Mouse (Mus musculus) CH12.LX (cell line): ENCODE results near the gene Etv6. TPM values are rescaled to one million over a fixed set of nuclear protein-coding genes. Genes with fewer than 3 reads are reported as not detected.

Experiments used
- DNase-seq: peaks from one replicate; pipeline ENCODE4 v3.0.0-alpha.2; 2013; ENCODE audit errors: extremely low read depth
- H3K27ac ChIP-seq: 2 replicates; pipeline ENCODE4 v1.5.1; 2012; ENCODE audit warnings: low read depth, mild to moderate bottlenecking, control low read depth, moderate library complexity; ENCODE audit not compliant: insufficient read depth
- H3K27me3 ChIP-seq: replicated peaks from 2 replicates; pipeline ENCODE3; 2012; ENCODE audit warnings: inconsistent platforms
- H3K36me3 ChIP-seq, 2 experiments: replicated peaks in 1 of 2; 2 replicates each; pipeline versions ENCODE3 to v1.6.1; 2012; ENCODE audit warnings: inconsistent platforms in 1 of 2, low read length in 1 of 2, mild to moderate bottlenecking in 1 of 2, mixed read lengths in 1 of 2, moderate library complexity in 1 of 2; ENCODE audit not compliant: control insufficient read depth in 1 of 2, insufficient read depth in 1 of 2
- H3K4me1 ChIP-seq, 2 experiments: 2 replicates each; pipeline ENCODE4 v1.6.1; 2012; ENCODE audit warnings: inconsistent platforms in 1 of 2, moderate library complexity in 1 of 2; ENCODE audit not compliant: insufficient read depth in 2 of 2, control insufficient read depth in 1 of 2
- H3K4me2 ChIP-seq: 2 replicates; pipeline ENCODE4 v1.6.1; 2012; ENCODE audit warnings: low read depth, mild to moderate bottlenecking, control low read depth; ENCODE audit not compliant: poor library complexity, insufficient read depth, severe bottlenecking
- H3K4me3 ChIP-seq, 3 experiments: fragments of 150-350 bp in 1 of 3; sonication (generic) in 1 of 3; replicated peaks in 1 of 3; 2 replicates each; pipeline versions ENCODE3 to v1.5.1; 2011 to 2012; ENCODE audit warnings: low read depth in 2 of 3, low read length in 2 of 3, mild to moderate bottlenecking in 2 of 3, moderate library complexity in 2 of 3, control low read depth in 1 of 3, improper control_type of control experiment in 1 of 3, inconsistent platforms in 1 of 3, mixed read lengths in 1 of 3; ENCODE audit not compliant: poor library complexity in 1 of 3
- H3K79me2 ChIP-seq: replicated peaks from 2 replicates; pipeline ENCODE4 v1.6.1; 2012; ENCODE audit warnings: mild to moderate bottlenecking, moderate library complexity; ENCODE audit not compliant: control insufficient read depth, poor library complexity, insufficient read depth, severe bottlenecking; ENCODE audit errors: extremely low read depth
- H3K9ac ChIP-seq: 2 replicates; pipeline ENCODE4 v1.6.1; 2012; ENCODE audit warnings: low read depth, mild to moderate bottlenecking, control low read depth, moderate library complexity; ENCODE audit not compliant: insufficient read depth
- H3K9me3 ChIP-seq: replicated peaks from 2 replicates; pipeline ENCODE3; 2012; ENCODE audit warnings: low read length, inconsistent platforms, mixed read lengths
- BHLHE40 ChIP-seq: IDR thresholded peaks from 2 replicates; pipeline ENCODE4 v1.6.1; 2011; ENCODE audit warnings: mild to moderate bottlenecking, low read depth, low read length, improper control_type of control experiment
- CHD1 ChIP-seq: IDR thresholded peaks from 2 replicates; pipeline ENCODE4 v1.6.1; 2012; ENCODE audit warnings: low read depth, low read length, improper control_type of control experiment, inconsistent platforms
- CHD2 ChIP-seq: IDR thresholded peaks from 2 replicates; pipeline ENCODE4 v1.6.1; 2011; ENCODE audit warnings: low read length, improper control_type of control experiment
- CTCF ChIP-seq, 2 experiments: IDR thresholded peaks in 1 of 2; conservative IDR thresholded peaks in 1 of 2; 2 replicates each; pipeline ENCODE4 v1.5.1; 2011 to 2012; ENCODE audit warnings: low read depth in 2 of 2, low read length in 2 of 2, improper control_type of control experiment in 1 of 2, inconsistent platforms in 1 of 2, mild to moderate bottlenecking in 1 of 2, moderate library complexity in 1 of 2
- ELF1 ChIP-seq: IDR thresholded peaks from 2 replicates; pipeline ENCODE4 v1.6.1; 2014; ENCODE audit warnings: low read depth, mild to moderate bottlenecking, inconsistent platforms, low read length, improper control_type of control experiment
- EP300 ChIP-seq: IDR thresholded peaks from 2 replicates; pipeline ENCODE4 v1.6.1; 2011; ENCODE audit warnings: low read length, improper control_type of control experiment
- ETS1 ChIP-seq: conservative IDR thresholded peaks from 2 replicates; pipeline ENCODE4 v1.6.1; 2012; ENCODE audit warnings: low read depth, mild to moderate bottlenecking, inconsistent platforms, low read length, improper control_type of control experiment, moderate library complexity
- GABPA ChIP-seq: IDR thresholded peaks from 2 replicates; pipeline ENCODE4 v1.6.1; 2012; ENCODE audit warnings: low read depth, low read length, improper control_type of control experiment, inconsistent platforms; ENCODE audit not compliant: insufficient replicate concordance
- HCFC1 ChIP-seq: IDR thresholded peaks from 2 replicates; pipeline ENCODE4 v1.6.1; 2012; ENCODE audit warnings: low read depth, mild to moderate bottlenecking, inconsistent platforms, low read length, improper control_type of control experiment
- IRF4 ChIP-seq: IDR thresholded peaks from 2 replicates; pipeline ENCODE4 v1.6.1; 2014; ENCODE audit warnings: low read depth, mild to moderate bottlenecking, inconsistent platforms, low read length, improper control_type of control experiment
- JUN ChIP-seq: IDR thresholded peaks from 2 replicates; pipeline ENCODE4 v1.6.1; 2011; ENCODE audit warnings: low read depth, mild to moderate bottlenecking, low read length, improper control_type of control experiment, moderate library complexity; ENCODE audit not compliant: insufficient read depth
- JUND ChIP-seq: conservative IDR thresholded peaks from 2 replicates; pipeline ENCODE4 v1.6.1; 2011; ENCODE audit warnings: low read depth, low read length, improper control_type of control experiment
- KAT2A ChIP-seq: IDR thresholded peaks from 2 replicates; pipeline ENCODE4 v1.6.1; 2012; ENCODE audit warnings: low read length, improper control_type of control experiment, inconsistent platforms; ENCODE audit not compliant: insufficient replicate concordance
- MAFK ChIP-seq: IDR thresholded peaks from 2 replicates; pipeline ENCODE4 v1.6.1; 2011; ENCODE audit warnings: low read length, improper control_type of control experiment; ENCODE audit not compliant: insufficient replicate concordance
- MAX ChIP-seq: IDR thresholded peaks from 2 replicates; pipeline ENCODE4 v1.6.1; 2011; ENCODE audit warnings: low read length, improper control_type of control experiment
- MAZ ChIP-seq: IDR thresholded peaks from 2 replicates; pipeline ENCODE4 v1.6.1; 2012; ENCODE audit warnings: low read depth, mild to moderate bottlenecking, inconsistent platforms, low read length, improper control_type of control experiment, moderate library complexity
- MEF2A ChIP-seq: IDR thresholded peaks from 2 replicates; pipeline ENCODE4 v1.6.1; 2014; ENCODE audit warnings: low read depth, mild to moderate bottlenecking, inconsistent platforms, low read length, improper control_type of control experiment, borderline replicate concordance
- MXI1 ChIP-seq: IDR thresholded peaks from 2 replicates; pipeline ENCODE4 v1.6.1; 2011; ENCODE audit warnings: mild to moderate bottlenecking, low read depth, low read length, improper control_type of control experiment
- MYC ChIP-seq: IDR thresholded peaks from 2 replicates; pipeline ENCODE4 v1.6.1; 2011; ENCODE audit warnings: low read depth, mild to moderate bottlenecking, improper control_type of control experiment, low read length
- NELFE ChIP-seq: IDR thresholded peaks from 2 replicates; pipeline ENCODE4 v1.6.1; 2011; ENCODE audit warnings: low read depth, low read length, improper control_type of control experiment
- NRF1 ChIP-seq: IDR thresholded peaks from 2 replicates; pipeline ENCODE4 v1.6.1; 2014; ENCODE audit warnings: low read depth, mild to moderate bottlenecking, inconsistent platforms, low read length, improper control_type of control experiment, moderate library complexity
- PAX5 ChIP-seq: IDR thresholded peaks from 2 replicates; pipeline ENCODE4 v1.6.1; 2012; ENCODE audit warnings: low read length, inconsistent platforms, mixed read lengths
- POLR2A ChIP-seq: IDR thresholded peaks from 2 replicates; pipeline ENCODE4 v1.6.1; 2011; ENCODE audit warnings: low read depth, mild to moderate bottlenecking, improper control_type of control experiment, low read length
- POLR2AphosphoS2 ChIP-seq: IDR thresholded peaks from 2 replicates; pipeline ENCODE4 v1.6.1; 2011; ENCODE audit warnings: low read depth, low read length, improper control_type of control experiment
- RAD21 ChIP-seq: IDR thresholded peaks from 2 replicates; pipeline ENCODE4 v1.6.1; 2011; ENCODE audit warnings: low read depth, mild to moderate bottlenecking, low read length, improper control_type of control experiment, moderate library complexity
- RCOR1 ChIP-seq: conservative IDR thresholded peaks from 2 replicates; pipeline ENCODE4 v1.6.1; 2012; ENCODE audit warnings: low read depth, mild to moderate bottlenecking, inconsistent platforms, low read length, improper control_type of control experiment
- SIN3A ChIP-seq: IDR thresholded peaks from 2 replicates; pipeline ENCODE4 v1.6.1; 2012; ENCODE audit warnings: low read length, improper control_type of control experiment, inconsistent platforms
- SMC3 ChIP-seq: IDR thresholded peaks from 2 replicates; pipeline ENCODE4 v1.6.1; 2011; ENCODE audit warnings: low read depth, low read length, improper control_type of control experiment
- TBP ChIP-seq: conservative IDR thresholded peaks from 2 replicates; pipeline ENCODE4 v1.6.1; 2011; ENCODE audit warnings: low read depth, low read length, improper control_type of control experiment
- TCF12 ChIP-seq: IDR thresholded peaks from 2 replicates; pipeline ENCODE4 v1.6.1; 2014; ENCODE audit warnings: low read depth, mild to moderate bottlenecking, inconsistent platforms, low read length, improper control_type of control experiment
- USF1 ChIP-seq: IDR thresholded peaks from 2 replicates; pipeline ENCODE4 v1.6.1; 2014; ENCODE audit warnings: low read depth, mild to moderate bottlenecking, inconsistent platforms, low read length, improper control_type of control experiment
- USF2 ChIP-seq: conservative IDR thresholded peaks from 2 replicates; pipeline ENCODE4 v1.6.1; 2011; ENCODE audit warnings: low read depth, low read length, improper control_type of control experiment
- ZC3H11A ChIP-seq: IDR thresholded peaks from 2 replicates; pipeline ENCODE4 v1.6.1; 2012; ENCODE audit warnings: low read depth, mild to moderate bottlenecking, inconsistent platforms, low read length, improper control_type of control experiment
- ZKSCAN1 ChIP-seq: IDR thresholded peaks from 2 replicates; pipeline ENCODE4 v1.6.1; 2012; ENCODE audit warnings: low read depth, inconsistent platforms, low read length, improper control_type of control experiment, borderline replicate concordance
- ZMIZ1 ChIP-seq: IDR thresholded peaks from 2 replicates; pipeline ENCODE4 v1.6.1; 2012; ENCODE audit warnings: low read depth, mild to moderate bottlenecking, inconsistent platforms, low read length, improper control_type of control experiment
- ZNF384 ChIP-seq: IDR thresholded peaks from 2 replicates; pipeline ENCODE4 v1.6.1; 2012; ENCODE audit warnings: low read depth, low read length, improper control_type of control experiment, inconsistent platforms
- dilution Hi-C: fragments of 300-500 bp; cut with MboI; formaldehyde crosslinking; loops from 2 replicates; pipeline ENCODE4 v1.14.3; 2020; ENCODE audit warnings: low sequenced_read_pairs; ENCODE audit not compliant: extremely low pct_unique_long_range_greater_than_20kb, extremely low pct_ligation_motif_present
- in situ Hi-C: fragments of 300-500 bp; cut with MboI; formaldehyde crosslinking; loops from 3 replicates; pipeline ENCODE4 v1.14.3; 2019; ENCODE audit warnings: low sequenced_read_pairs, low pct_ligation_motif_present, low pct_unique_long_range_greater_than_20kb, mixed read lengths
- polyA plus RNA-seq: library from polyadenylated mRNA; unstranded; fragments of >175 nt; gene quantifications from 2 replicates; pipeline ENCODE4 v1.2.1, GENCODE M21; 2012; ENCODE audit warnings: low read depth; ENCODE audit not compliant: insufficient read length
- total RNA-seq, 2 experiments: library from RNA; depleted of rRNA; stranded (reverse); fragments of 300-350 nt in 1 of 2; fragments of >200 nt in 1 of 2; gene quantifications; 2 replicates each; pipeline ENCODE4 v1.2.3; 2012 to 2014

Etv6 gene
- total RNA-seq (2012; rRNA removed), result 7.1 and 7.6 TPM in 2 replicates
- 8.1 and 10.1 TPM in 2 replicates for total RNA-seq (2014; rRNA removed)
- polyA plus RNA-seq, result 25.3 and 29.5 TPM in 2 replicates

DNA sequence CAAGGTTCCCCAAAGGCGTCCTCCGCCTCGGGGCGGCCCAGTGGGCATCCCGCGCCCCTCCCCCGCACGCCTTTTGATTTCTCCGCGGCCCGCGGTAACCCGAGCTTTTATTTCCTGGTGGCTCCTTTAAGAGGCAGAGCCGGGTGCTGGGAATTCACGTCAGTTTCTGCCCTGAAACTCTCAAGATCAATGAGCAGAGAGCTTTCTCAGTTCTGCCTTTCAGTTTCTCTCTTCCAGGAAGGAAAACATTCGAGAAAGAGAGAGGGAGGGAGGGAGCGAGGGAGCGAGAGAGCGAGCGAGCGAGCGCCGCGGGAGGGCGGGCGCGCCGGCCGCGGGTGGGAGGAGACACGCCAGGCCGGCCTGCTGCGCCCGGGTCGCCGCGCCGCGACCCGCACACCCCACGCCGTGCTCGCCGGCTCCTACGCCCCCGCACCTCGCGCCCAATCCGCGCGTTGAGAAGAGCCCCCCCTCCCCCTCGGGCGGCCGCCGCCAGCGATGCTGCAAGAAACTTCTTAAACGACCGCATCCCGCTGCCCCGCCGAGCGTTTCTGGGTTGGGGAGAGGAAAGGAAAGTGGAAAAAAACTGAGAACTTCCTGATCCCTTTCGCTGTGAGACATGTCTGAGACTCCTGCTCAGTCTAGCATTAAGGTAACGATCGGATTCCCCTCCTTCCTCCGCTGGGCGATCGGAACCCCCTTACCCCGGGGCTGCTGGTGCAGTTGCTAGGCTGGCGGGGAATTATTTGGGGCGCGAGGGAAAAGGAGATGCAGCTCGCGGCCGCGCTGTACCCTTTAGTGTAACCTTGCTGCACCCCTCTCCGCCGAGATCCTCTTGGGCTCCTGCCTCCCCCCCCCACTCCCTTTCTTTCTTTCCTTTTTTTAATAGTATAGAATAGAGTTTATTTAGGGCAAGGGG is at the start of gene Etv6:
TSS of gene Etv6 (plus strand) at position 211 of the 916 bp plus-strand sequence.
- Histone ChIP-seq H3K4me1 (peaks cover 5 to 44% of the 10 kb centered on the region in 2 experiments), H3K4me3 (peak within 1 kb of the TSS; percentile 80 to 91 (median 83)), H3K4me2 (peak within 1 kb of the TSS; percentile 85), H3K9ac (peak within 1 kb of the TSS; percentile 80), H3K27ac (peak within 1 kb of the TSS; percentile 92), H3K79me2 (peaks cover 27% of the 10 kb centered on the region), H3K36me3 (peaks cover 0 to 24% of the 10 kb centered on the region in 2 experiments), H3K27me3 (no peaks in the 10 kb centered on the region), H3K9me3 (no peaks in the 10 kb centered on the region)
- DNase-seq, result peak; percentile 88
- in situ Hi-C loops (loop anchor here (25.0 kb wide), 1 partner anchor 177 kb away; no protein-coding TSS in a partner anchor), dilution Hi-C loops (no loop called here)
- 0 out of 2 replicates have a peak, but pooled peaks have one; percentile 31 for TF ChIP-seq MYC
- TF ChIP-seq ZNF384, result 0 out of 2 replicates have a peak, but pooled peaks have one; percentile 11
- TF ChIP-seq KAT2A, result no peak
- no peak for TF ChIP-seq GABPA
- TF ChIP-seq CTCF (conservative IDR thresholded peaks at IDR 0.05 in 1 of 2, IDR thresholded peaks at IDR 0.05 in 1 of 2; ENCODE audit: low read depth in 2 of 2, low read length in 2 of 2), result no peak
- peak; percentile 75 for TF ChIP-seq EP300
- TF ChIP-seq BHLHE40, result peak; percentile 68
- 0 out of 2 replicates have a peak, but pooled peaks have one; percentile 6 for TF ChIP-seq MAFK
- 0 out of 2 replicates have a peak, but pooled peaks have one; percentile 35 for TF ChIP-seq TBP
- no peak; the same call in 1 of the 2 replicates for TF ChIP-seq SMC3
- peak; percentile 64 for TF ChIP-seq TCF12
- no peak for TF ChIP-seq USF1
- TF ChIP-seq ZMIZ1, result no peak
- no peak; the same call in 1 of the 2 replicates for TF ChIP-seq NELFE
- TF ChIP-seq MEF2A, result peak; percentile 73; the same call in 1 of the 2 replicates
- no peak for TF ChIP-seq CHD1
- peak; percentile 96 for TF ChIP-seq IRF4
- no peak for TF ChIP-seq JUND
- no peak for TF ChIP-seq PAX5
- no peak for TF ChIP-seq ZC3H11A
- TF ChIP-seq HCFC1, result peak; percentile 61; the same call in 1 of the 2 replicates
- TF ChIP-seq MAZ, result peak; percentile 97
- TF ChIP-seq JUN, result no peak
- TF ChIP-seq POLR2A, result peak; percentile 40; the same call in 1 of the 2 replicates
- no peak for TF ChIP-seq NRF1
- no peak; the same call in 1 of the 2 replicates for TF ChIP-seq RAD21
- no peak; the same call in 1 of the 2 replicates for TF ChIP-seq ZKSCAN1
- TF ChIP-seq ETS1, result peak; percentile 89
- TF ChIP-seq MAX, result peak; percentile 36; the same call in 1 of the 2 replicates
- no peak for TF ChIP-seq POLR2AphosphoS2
- TF ChIP-seq RCOR1, result peak; percentile 71
- TF ChIP-seq SIN3A, result peak; percentile 77; the same call in 1 of the 2 replicates
- no peak for TF ChIP-seq USF2
- TF ChIP-seq MXI1, result no peak; the same call in 1 of the 2 replicates
- peak; percentile 74 for TF ChIP-seq CHD2
- TF ChIP-seq ELF1, result peak; percentile 40
